In the genomic region with DNA sequence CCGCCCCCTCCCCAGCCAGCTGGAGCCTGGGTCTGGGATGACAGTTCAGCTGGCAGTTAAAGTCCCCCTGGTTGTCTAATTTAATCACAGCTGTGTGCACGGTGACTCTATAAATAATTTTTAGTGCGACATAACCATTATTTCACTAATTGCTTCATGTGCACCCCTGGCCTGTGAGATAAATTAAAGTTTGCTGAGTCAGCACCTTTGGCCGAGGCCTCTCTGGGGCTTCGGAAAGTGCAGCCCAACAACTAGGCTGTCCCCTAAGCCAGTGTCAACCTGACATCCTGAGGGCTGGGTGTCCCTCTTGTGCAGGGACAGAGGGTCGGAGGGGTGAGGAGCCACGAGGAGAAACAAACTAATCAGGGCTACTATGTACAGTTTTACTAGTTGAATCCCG, we compare ENCODE assay signal across 25 mouse cellular contexts. TPM values are rescaled to one million over a fixed set of nuclear protein-coding genes. Genes with fewer than 3 reads are reported as not detected.
"Had no signal": no experiment of that assay in that cellular context is flagged by ENCODE, and none has a peak within 500 bp of the region (broad histone marks: within the 10 kb centered on the region; RNA-seq: fewer than 3 reads in every experiment).

No protein-coding gene starts in this region.

- DNase-seq: gastrocnemius, postnatal 25 days; heart, adult 11 months; heart, adult 2 months; heart, postnatal 14 days; heart, postnatal 36 days; kidney, adult 18-20 months; kidney, adult 8-10 months; kidney, postnatal 10 days; kidney, postnatal 25 days; kidney, postnatal 4 days; liver had no signal

- H3K9ac ChIP-seq: hindbrain, embryonic 12.5 days; hindbrain, embryonic 14.5 days; intestine, embryonic 15.5 days; limb, embryonic 12.5 days had no signal

- H3K9me3 ChIP-seq: hindbrain, embryonic 10.5 days; hindbrain, embryonic 12.5 days; intestine, embryonic 15.5 days; limb, embryonic 10.5 days; limb, embryonic 12.5 days had no signal

- ATAC-seq: hindbrain, embryonic 16.5 days; inflammation-experienced regulatory T-cells, adult 6 months; intestine, embryonic 15.5 days; intestine, postnatal 0 days had no signal

- H3K4me3 ChIP-seq: heart, adult 2 months; hindbrain, embryonic 10.5 days; hindbrain, embryonic 12.5 days; intestine, embryonic 15.5 days; layer of hippocampus, adult 2 months; left cerebral cortex, adult 2 months; limb, embryonic 10.5 days; limb, embryonic 12.5 days had no signal

- H3K27ac ChIP-seq: heart, adult 2 months; hindbrain, embryonic 12.5 days; hindbrain, embryonic 14.5 days; intestine, embryonic 15.5 days; layer of hippocampus, adult 2 months; left cerebral cortex, adult 2 months; limb, embryonic 10.5 days; limb, embryonic 12.5 days had no signal

- H3K36me3 ChIP-seq: hindbrain, embryonic 10.5 days; hindbrain, embryonic 12.5 days; intestine, embryonic 15.5 days; limb, embryonic 10.5 days; limb, embryonic 12.5 days had no signal

- H3K4me2 ChIP-seq: heart, embryonic 11.5 days; hindbrain, embryonic 12.5 days; hindbrain, embryonic 14.5 days; intestine, embryonic 15.5 days; limb, embryonic 12.5 days; liver, embryonic 11.5 days had no signal

- H3K4me1 ChIP-seq: intestine, embryonic 15.5 days had no signal

RNA-seq across cellular contexts. Expression of a gene that starts 25.2 kb away (rescaled TPM):
- polyA plus RNA-seq: gonadal fat pad, adult 2 months; inflammation-experienced regulatory T-cells, adult 6 months had no signal
